Mouse (Mus musculus) heart, postnatal 0 days (tissue): Measurements from ENCODE around the gene Smpd4. TPM values are rescaled to one million over a fixed set of nuclear protein-coding genes. Genes with fewer than 3 reads are reported as not detected.
"Not testable (repeated sequence)": the region's sequence is repeated elsewhere in the genome, so short reads cannot be mapped to it uniquely, and the experiment has no call there.

Source experiments
- ATAC-seq: fragments of 200-750 bp; cut with Nextera tagmentation; 2 replicates; pipeline ENCODE4 v1.8.0; 2017; ENCODE audit warnings: low read depth, moderate number of reproducible peaks, moderate library complexity; ENCODE audit not compliant: insufficient read depth
- DNase-seq: peaks from one replicate; pipeline ENCODE4 v3.0.0-alpha.2; 2016; ENCODE audit warnings: low spot score
- H3K27ac ChIP-seq: fragments of 300-500 bp; sonication (generic); 2 replicates; pipeline ENCODE4 v1.5.1; 2014; ENCODE audit warnings: low read depth, mild to moderate bottlenecking
- H3K27me3 ChIP-seq: fragments of 300-500 bp; sonication (generic); 2 replicates; pipeline ENCODE4 v1.6.1; 2014; ENCODE audit warnings: low read length, mixed read lengths; ENCODE audit not compliant: control insufficient read depth, insufficient read depth
- H3K36me3 ChIP-seq: fragments of 300-500 bp; sonication (generic); replicated peaks from 2 replicates; pipeline ENCODE4 v1.6.1; 2014; ENCODE audit warnings: low read length, mixed read lengths; ENCODE audit not compliant: control insufficient read depth, insufficient read depth
- H3K4me1 ChIP-seq: fragments of 300-500 bp; sonication (generic); 2 replicates; pipeline ENCODE4 v1.6.1; 2014; ENCODE audit warnings: antibody characterized with exemption; ENCODE audit not compliant: control insufficient read depth, insufficient read depth
- H3K4me2 ChIP-seq: fragments of 300-500 bp; sonication (generic); 2 replicates; pipeline ENCODE4 v1.6.1; 2014; ENCODE audit warnings: low read depth, mild to moderate bottlenecking, low read length, moderate library complexity
- H3K4me3 ChIP-seq: fragments of 300-500 bp; sonication (generic); 2 replicates; pipeline ENCODE4 v1.5.1; 2014; ENCODE audit warnings: low read depth, low read length
- H3K9ac ChIP-seq: fragments of 300-500 bp; sonication (generic); replicated peaks from 2 replicates; pipeline ENCODE4 v1.6.1; 2014; ENCODE audit warnings: low read depth, low read length, mixed read lengths
- H3K9me3 ChIP-seq: fragments of 300-500 bp; sonication (generic); replicated peaks from 2 replicates; pipeline ENCODE4 v1.6.1; 2016; ENCODE audit warnings: low read length; ENCODE audit not compliant: control insufficient read depth
- CTCF ChIP-seq: IDR thresholded peaks from 2 replicates; pipeline ENCODE4 v1.5.1; 2016; ENCODE audit warnings: antibody characterized with exemption, control low read depth, low read depth
- EP300 ChIP-seq: IDR thresholded peaks from 2 replicates; pipeline ENCODE4 v1.6.1; 2016; ENCODE audit warnings: antibody characterized with exemption, low read depth
- WGBS: fragments of 180-500 bp; shearing (Covaris S2); extraction: QIAGEN DNeasy Blood & Tissue Kit; methylation state at CpG from one replicate; pipeline ENCODE4 v1.1.7; 2014; 5-methylcytosine and 5-hydroxymethylcytosine counted together
- polyA plus RNA-seq: library from polyadenylated mRNA; unstranded; fragments of >200 nt; fragmentation: Nextera tagmentation; extraction: Ambion mirVana; gene quantifications from 2 replicates; pipeline ENCODE4 v1.2.1, GENCODE M21; 2015
- total RNA-seq: library from RNA; depleted of rRNA; stranded (reverse); fragments of >200 nt; gene quantifications from 2 replicates; pipeline ENCODE4 v1.2.3, GENCODE M21; 2014; ENCODE audit warnings: low replicate concordance

Gene Smpd4
- total and polyA plus RNA-seq, 2 experiments from 2014 or later, result 10.1 to 18.2 TPM

DNA sequence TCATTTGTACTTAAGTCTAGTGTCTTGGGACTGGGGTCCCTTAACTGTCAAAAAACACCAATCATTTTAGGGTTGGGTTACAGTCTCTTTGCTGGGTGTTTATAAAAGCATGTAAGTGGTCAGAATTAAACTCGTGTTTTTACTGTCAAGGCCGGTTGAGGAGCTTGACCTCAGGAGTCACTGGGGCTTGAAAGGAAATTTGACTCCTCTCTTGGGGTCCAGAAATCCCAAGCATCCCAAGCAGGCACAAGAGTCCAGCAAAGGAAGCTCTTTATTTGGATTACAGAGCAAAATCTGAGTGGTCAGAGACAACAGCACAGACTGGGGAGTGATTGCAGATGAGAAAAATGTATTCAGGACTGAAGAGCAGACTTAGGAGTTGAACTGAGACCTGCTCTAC lies 28.4 kb upstream of the Smpd4 start:
- ATAC-seq (no peak), DNase-seq (no peak)
- Histone ChIP-seq H3K27me3 (no peaks in the 10 kb centered on the region), H3K36me3 (no peaks in the 10 kb centered on the region), H3K27ac (no peak overlapping the region), H3K4me1 (no peaks in the 10 kb centered on the region), H3K4me3 (no peak overlapping the region), H3K9me3 (0 out of 2 replicates have a peak, but pooled peaks cover 5% of the 10 kb centered on the region), H3K9ac (no peak overlapping the region), H3K4me2 (no peak overlapping the region)
- 25% methylated on average over 2 of the region's 2 CpGs for WGBS
- no peak for TF ChIP-seq EP300
- TF ChIP-seq CTCF, result no peak

DNA sequence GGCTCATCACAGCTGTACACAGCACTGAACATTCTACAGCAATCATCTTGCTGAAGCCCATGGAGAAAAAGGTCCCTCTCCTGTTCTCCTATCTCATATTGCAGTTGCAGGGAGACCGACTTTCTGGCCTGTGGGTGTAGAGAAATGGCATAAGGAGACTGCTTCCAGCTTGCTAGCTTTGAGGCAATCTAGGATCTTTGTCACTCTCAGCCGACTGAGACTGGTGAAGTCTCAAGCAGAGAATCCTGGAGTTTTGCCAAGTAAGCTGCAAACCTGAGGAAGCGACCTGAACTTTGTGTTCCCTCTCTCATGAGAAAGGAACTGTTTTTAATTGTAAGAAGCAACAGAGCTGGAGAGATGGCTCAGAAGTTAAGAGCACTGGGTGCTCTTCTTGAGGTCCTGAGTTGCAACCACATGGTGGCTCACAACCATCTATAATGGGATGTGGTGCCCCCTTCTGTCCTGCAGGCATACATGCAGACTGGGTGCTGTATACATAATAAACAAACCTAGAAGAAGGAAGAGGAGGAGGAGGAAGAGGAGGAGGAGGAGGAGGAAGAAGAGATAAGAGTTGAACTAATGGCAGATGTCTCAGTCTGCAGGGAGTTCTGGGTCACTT lies 18.1 kb upstream of the Smpd4 start:
- WGBS, result 52% methylated on average over 3 of the region's 3 CpGs
- Histone ChIP-seq H3K27ac (no peak overlapping the region), H3K27me3 (no peaks in the 10 kb centered on the region), H3K4me2 (no peak overlapping the region), H3K36me3 (no peaks in the 10 kb centered on the region), H3K4me3 (no peak overlapping the region), H3K9ac (no peak overlapping the region), H3K4me1 (no peaks in the 10 kb centered on the region), H3K9me3 (no peaks in the 10 kb centered on the region)
- TF ChIP-seq CTCF (peak; percentile 29; the same call in 1 of the 2 replicates), EP300 (no peak)
- ATAC-seq, result no peak
- DNase-seq, result no peak

DNA sequence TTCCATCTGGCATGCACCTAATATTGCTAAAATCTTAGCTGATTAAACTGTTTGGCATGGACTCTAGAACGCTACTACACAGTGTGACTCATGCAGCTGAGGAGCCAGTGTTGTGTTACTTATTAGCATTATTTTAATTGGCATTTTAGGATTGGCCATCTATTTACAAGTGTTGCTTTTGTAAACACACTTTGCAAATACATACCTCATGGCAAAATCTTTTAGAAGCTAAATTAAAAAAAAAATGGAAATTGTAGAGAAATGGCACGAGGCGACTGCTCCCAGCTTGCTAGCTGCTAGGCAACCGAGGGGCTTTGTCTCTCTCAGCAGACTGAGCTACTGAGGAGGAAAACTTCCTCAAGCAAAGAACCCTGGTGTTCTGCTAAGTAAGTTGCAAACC lies 14.2 kb upstream of the Smpd4 start:
- no peaks in the 10 kb centered on the region for H3K27me3 ChIP-seq
- ATAC-seq, result no peak
- TF ChIP-seq EP300 (no peak), CTCF (no peak)

DNA sequence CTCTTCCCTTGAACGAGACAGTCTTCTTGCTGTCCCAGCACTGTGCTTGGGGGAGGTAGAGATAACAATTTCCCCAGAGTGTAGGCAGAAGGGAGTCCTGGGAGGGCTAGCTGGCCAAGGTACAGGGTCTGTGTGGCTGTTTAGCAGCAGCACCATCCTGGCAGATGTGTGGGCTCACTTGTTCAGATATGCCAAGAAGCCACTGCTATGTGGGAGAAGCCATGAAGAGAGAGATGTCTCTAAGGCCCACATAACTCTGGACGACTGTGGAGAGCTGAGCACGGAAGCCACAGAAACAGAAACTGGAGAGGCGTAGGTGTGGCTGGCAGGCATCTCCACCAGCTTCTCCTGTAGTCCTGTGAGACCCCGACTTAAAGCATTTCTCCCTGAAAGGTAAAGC lies 13.5 kb upstream of the Smpd4 start:
- no peak overlapping the region for H3K9ac ChIP-seq
- no peaks in the 10 kb centered on the region for H3K9me3 ChIP-seq
- H3K4me1 ChIP-seq, result no peaks in the 10 kb centered on the region
- WGBS, result 60% methylated on average over 5 of the region's 5 CpGs
- H3K36me3 ChIP-seq, result no peaks in the 10 kb centered on the region
- no peak overlapping the region for H3K4me3 ChIP-seq
- H3K27me3 ChIP-seq, result no peaks in the 10 kb centered on the region
- DNase-seq (no peak), ATAC-seq (no peak)
- TF ChIP-seq CTCF (no peak), EP300 (no peak)
- H3K4me2 ChIP-seq, result no peak overlapping the region
- no peak overlapping the region for H3K27ac ChIP-seq

More for the DNA sequence above, 14.2 kb upstream of the Smpd4 start:
- 61% methylated on average over 4 of the region's 4 CpGs for WGBS
- Histone ChIP-seq H3K4me3 (no peak overlapping the region), H3K4me1 (no peaks in the 10 kb centered on the region), H3K36me3 (no peaks in the 10 kb centered on the region), H3K27ac (no peak overlapping the region), H3K9ac (no peak overlapping the region), H3K9me3 (no peaks in the 10 kb centered on the region), H3K4me2 (no peak overlapping the region)
- no peak for DNase-seq

DNA sequence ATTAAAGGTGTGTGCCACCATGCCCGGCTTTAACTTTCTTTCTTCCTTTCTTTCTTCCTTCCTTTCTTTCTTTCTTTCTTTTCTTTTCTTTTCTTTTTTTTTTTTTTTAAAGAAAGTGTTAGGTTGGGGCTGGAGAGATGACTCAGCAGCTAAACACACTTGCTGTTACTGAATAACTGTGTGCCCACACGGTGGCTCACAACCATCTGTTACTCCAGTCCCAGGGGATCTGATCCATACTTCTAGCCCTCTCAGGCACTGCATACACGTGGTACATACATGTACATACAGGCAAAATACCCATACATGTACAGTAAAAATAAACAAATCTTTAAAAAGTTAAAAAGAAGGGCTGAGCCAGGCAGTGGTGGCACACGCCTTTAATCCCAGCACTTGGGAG lies 7.8 kb upstream of the Smpd4 start:
- no peak overlapping the region for H3K27ac ChIP-seq
- no peaks in the 10 kb centered on the region for H3K36me3 ChIP-seq
- no peak overlapping the region for H3K4me2 ChIP-seq
- TF ChIP-seq CTCF (no peak), EP300 (no peak)
- WGBS, result 64% methylated on average over 4 of the region's 4 CpGs
- no peak overlapping the region for H3K4me3 ChIP-seq
- H3K4me1 ChIP-seq, result no peaks in the 10 kb centered on the region
- no peak for ATAC-seq
- H3K9ac ChIP-seq, result no peak overlapping the region
- DNase-seq, result no peak
- no peaks in the 10 kb centered on the region for H3K9me3 ChIP-seq
- H3K27me3 ChIP-seq, result no peaks in the 10 kb centered on the region

DNA sequence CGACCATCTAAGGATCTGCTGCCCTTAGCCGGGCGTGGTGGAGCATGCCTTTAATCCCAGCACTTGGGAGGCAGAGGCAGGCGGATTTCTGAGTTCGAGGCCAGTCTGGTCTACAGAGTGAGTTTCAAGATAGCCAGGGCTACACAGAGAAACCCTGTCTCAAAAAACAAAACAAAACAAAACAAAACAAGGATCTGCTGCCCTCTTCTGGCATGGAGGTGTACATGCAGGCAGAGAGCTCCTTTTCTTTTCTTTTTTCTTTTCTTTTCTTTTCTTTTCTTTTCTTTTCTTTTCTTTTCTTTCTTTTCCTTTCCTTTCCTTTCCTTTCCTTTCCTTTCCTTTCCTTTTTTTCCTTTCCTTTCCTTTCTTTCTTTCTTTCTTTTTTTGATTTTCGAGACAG lies 4.4 kb upstream of the Smpd4 start:
- H3K27me3 ChIP-seq, result not testable (repeated sequence)

More for the DNA sequence above, 4.4 kb upstream of the Smpd4 start:
- not testable (repeated sequence) for DNase-seq, H3K9me3 ChIP-seq, H3K4me3 ChIP-seq, H3K4me1 ChIP-seq, H3K9ac ChIP-seq, ATAC-seq, H3K4me2 ChIP-seq, H3K36me3 ChIP-seq, H3K27ac ChIP-seq
- 81% methylated on average over 6 of the region's 6 CpGs for WGBS
- peak; percentile 59 for TF ChIP-seq CTCF
